Mouse (Mus musculus) adrenal gland, postnatal 14 days (tissue): ENCODE results near the gene Adap1. TPM values are rescaled to one million over a fixed set of nuclear protein-coding genes. Genes with fewer than 3 reads are reported as not detected.

ENCODE experiments used
- DNase-seq: peaks from one replicate; pipeline ENCODE4 v3.0.0; 2021; ENCODE audit warnings: mixed read lengths
- total RNA-seq: library from RNA; stranded (reverse); gene quantifications from 2 replicates; pipeline ENCODE4 v1.2.3, GENCODE M21; 2021

Gene Adap1
- total RNA-seq, 1 experiment from 2014 or later: 4.5 TPM

DNA sequence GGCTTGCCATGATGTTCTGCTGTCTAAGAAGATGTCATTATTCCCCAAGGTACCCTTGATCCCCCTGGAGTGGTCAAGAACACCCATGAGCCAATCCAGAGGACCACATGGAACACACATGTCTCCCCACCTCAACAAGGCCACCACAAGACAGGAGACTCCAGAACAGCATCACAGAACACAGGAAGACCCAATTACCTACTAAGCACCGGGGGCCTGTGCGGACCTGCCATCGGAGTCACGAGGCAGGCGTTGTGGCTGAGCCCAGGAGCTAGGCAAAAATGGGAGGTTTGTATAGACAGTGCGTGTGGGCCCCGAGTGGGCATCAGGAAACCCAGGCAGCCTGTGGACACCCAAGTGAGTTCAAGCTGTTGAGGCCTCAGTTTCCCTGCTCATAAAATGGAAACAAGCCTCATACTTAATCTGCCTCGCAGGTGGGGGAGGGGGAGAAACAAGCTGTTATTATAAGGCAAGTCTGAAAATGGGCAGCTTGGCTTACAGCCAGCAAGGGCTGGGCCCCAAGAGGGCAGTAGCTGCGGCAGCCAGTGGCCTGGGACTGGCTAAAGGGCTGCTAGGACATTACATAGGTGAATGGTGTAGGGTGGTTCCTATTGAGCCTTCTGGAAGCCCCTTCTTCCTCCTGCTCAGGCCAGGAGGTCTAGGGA is 2.0 kb downstream of the Adap1 start:
- DNase-seq: no peak

DNA sequence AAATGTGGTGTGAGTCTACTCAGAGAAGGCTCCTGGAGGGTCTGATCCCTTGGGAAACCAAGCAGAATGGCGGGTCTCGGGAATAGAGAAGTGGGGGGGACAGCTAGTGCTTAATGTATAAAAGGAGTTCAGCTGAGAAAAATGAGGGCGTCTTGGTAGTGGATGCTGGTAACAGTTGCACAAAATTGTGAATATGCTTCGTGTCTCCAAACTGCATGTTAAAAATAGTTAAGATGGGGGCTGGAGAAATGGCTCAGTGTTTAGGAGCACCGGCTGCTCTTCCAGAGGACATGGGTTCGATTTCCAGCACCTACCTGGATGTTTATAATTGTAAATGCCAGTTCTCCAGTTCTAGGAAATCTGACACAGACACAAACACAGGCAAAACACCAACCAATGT is 4.1 kb downstream of the Adap1 start:
- DNase-seq: no peak

- DNase-seq: peak; percentile 38
These were observed 5.0 kb downstream of the Adap1 start for GRCm38 (mm10) chr5:139320424-139320823.

DNA sequence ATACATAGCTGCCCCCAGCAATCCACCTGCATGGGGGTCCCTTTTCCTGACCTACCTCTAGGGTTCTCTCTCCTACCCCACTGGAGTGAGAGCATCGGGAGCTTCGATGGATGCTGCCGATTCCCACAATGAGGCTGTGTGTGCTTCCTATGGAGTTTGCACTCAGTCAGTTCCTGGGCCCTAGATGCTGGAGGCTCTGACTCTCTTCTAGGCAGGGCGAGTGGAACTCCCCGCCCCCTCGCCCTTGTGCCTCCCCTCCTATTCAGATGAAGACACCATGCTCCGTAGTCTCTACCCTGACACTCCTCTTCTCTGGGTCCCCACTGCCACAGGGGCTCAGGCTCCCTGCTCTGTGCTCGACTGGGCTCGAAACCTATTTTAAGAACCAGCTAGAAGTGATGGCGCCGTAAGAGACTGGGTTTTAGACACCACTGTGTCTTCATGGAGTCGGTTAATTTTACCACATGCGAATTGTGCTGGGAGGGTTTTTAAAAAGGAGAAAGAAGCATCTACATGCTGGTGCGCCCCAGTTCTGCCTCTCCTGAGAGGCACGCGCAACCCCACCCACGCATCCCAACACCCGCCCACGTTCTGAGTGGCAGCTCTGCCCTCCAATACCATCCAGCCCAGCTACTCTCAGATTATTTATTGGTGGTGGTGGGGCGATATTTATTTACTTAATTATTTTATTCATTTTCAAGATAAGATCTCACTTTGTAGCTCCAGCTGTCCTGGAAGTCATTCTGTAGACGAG is 7.5 kb downstream of the Adap1 start:
- DNase-seq: no peak

GRCm38 (mm10) chr5:139316982-139317675 is 8.3 kb downstream of the Adap1 start:
- DNase-seq: peak; percentile 17

DNA sequence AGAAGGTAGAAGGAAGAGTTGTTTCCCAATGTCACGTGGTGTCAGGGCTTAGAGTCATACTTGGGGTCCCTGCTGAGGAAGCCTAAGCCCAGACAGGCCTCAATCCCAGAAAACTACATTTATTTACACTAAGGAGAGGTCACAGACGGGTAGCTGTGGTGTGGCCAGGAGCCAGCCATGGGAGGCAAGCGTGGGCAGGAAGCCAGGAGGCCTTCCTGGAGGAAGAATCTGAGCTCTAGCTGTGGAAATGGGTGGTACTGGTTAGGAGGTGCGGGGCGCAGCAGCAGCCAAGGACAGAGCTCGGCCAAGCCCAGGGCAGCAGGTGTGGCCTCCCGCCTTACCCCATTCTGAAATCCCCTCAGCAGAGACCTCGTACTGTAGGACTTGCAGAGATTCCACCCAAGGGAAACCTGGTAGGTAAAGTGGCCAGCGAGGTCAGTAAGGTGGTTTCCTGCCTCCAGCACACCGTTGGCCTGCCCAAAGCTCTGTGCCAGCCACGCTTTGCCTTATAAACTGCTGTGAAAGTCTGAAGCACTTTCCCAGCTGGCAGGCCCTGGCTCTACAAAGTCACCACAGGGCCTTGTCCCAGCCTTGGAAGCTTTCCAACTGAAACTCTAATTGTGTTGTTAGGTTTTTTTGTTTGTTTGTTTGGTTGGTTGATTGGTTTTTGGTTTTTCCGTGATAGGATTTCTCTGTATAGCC is 10.3 kb downstream of the Adap1 start:
- DNase-seq: no peak

- DNase-seq: no peak
These were observed 11.9 kb downstream of the Adap1 start for GRCm38 (mm10) chr5:139313536-139313935.

GRCm38 (mm10) chr5:139311822-139312221 is 13.6 kb downstream of the Adap1 start:
- DNase-seq: peak; percentile 44

DNA sequence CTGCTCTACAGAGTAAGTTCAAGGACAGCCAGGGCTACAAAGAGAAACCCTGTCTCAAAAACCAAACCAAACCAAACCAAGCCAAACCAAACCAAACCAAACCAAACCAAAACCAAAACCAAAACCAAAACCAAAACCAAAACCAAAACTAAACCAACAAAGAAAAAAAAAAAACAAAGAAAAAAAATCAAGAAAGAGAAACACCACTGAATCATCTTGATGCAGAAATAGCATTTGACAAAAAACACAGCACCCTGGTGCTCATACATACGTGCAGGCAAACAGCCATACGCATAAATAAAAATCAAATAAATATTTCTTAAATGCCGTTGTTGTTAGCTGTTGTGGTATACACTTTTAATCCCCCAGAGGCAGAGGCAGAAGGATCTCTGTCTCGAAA is 14.9 kb downstream of the Adap1 start:
- DNase-seq: no peak

GRCm38 (mm10) chr5:139309946-139310345 is 15.5 kb downstream of the Adap1 start:
- no peak for DNase-seq

GRCm38 (mm10) chr5:139303646-139304061 is 21.8 kb downstream of the Adap1 start:
- DNase-seq: no peak

DNA sequence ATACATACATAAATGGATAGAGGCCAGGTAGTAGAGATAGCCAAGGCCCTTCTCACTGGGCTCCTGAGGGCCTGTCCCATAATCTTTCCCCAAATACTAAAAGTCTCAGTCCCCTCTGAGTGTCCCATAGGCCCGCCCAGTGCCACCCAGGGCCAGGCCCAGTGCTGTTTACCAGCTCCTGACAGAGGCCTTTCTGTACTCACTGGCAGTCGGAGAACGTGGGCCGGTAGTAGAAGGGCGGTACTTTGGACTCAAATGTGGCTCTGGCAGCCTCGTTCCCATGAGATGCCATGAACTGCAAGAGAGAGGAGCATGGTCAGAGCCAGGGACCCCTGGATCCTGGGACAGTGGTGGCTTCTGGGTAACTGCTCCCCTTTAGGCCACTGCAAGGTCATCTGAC is 23.3 kb downstream of the Adap1 start:
- DNase-seq: no peak

DNA sequence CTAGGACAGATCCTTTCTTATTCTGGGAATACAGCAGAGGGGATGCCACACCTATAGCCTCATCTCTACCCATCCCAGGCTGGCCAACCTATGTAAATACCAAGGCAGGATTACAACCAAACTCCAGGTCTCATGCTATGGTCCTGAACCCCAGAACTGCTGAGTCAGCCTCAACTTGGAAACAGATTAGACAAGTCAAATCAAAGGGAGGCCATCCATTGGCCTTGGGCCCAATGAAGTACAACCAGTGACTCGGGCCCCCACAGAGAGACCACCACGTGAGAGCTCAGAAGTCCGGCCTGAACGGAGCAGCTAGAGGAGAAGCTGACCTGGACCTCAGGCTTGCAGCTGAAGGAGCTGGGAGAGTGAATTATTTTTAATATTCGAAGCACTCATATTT is 27.7 kb downstream of the Adap1 start:
- DNase-seq: no peak

DNA sequence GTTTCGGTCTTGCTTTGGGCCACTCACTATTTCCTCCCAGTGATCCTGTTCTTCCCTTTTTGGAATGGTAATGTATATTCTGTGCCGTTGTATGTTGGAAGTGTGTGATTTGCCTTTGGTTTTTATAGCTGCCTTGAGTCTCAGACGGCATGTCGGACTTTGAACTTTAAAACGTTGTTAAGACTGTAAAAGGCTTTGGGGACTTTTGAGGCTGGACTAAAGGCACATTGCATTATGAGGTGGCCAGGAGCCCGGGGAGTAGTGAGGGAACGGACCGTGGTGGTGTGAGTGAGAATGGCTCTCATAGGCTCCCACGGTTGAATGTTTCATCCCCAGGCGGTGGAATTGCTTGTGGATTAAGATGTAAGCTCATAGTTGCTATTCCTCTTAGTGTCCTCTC is 28.3 kb downstream of the Adap1 start:
- no peak for DNase-seq

DNA sequence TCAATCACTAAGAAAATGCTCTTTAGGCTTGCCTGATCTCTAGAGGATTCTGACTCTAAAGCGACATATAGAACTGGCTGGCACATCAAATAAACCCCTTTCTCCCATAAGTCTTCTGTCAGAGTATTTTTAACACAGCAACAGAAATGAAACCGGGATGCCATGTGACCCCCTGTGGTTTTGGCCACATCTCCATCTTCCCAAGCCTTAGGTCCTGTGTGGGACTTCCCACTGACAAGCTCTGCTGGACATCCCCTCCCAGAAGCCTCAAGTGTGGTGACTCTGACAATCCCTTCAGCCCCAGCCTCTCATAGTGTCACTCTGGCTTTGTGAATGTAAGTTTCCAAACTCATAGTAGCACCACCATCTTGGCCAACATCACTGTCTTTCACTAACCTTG is 31.3 kb downstream of the Adap1 start:
- DNase-seq: no peak

GRCm38 (mm10) chr5:139291811-139292560 is 33.4 kb downstream of the Adap1 start:
- DNase-seq: no peak

GRCm38 (mm10) chr5:139290467-139291259 is 34.8 kb downstream of the Adap1 start:
- no peak for DNase-seq

GRCm38 (mm10) chr5:139288591-139288990 is 36.8 kb downstream of the Adap1 start:
- no peak for DNase-seq

- no peak for DNase-seq
These were observed 37.6 kb downstream of the Adap1 start for GRCm38 (mm10) chr5:139287787-139288186.

DNA sequence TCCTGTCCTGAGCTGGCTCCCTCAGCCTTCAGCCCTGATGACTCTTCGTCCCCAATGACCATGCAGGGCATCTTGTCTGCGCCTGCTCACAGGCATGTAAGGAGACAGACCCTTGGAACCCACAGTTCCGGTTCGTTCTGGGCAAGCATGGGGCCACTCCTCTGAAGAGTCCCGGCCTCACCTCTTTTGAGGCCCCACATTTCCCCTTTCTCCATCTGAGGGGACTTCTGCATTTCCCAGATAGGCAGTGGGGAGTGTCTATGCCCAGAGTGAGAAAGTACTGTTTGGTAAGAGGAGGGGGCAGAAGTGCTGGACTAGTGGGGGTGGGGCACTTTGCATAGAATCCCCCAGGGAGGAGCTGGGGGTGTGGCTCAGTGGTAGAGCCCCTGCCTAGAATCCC is 38.3 kb downstream of the Adap1 start:
- DNase-seq: no peak
